Mouse (Mus musculus): ENCODE results near the gene Mrpl58. TPM values are rescaled to one million over a fixed set of nuclear protein-coding genes. Genes with fewer than 3 reads are reported as not detected.

Gene Mrpl58
- 275 and 277 TPM in 2 replicates for polyA plus RNA-seq (2016; fragmentation: Nextera tagmentation; extraction: Ambion mirVana)

- Histone ChIP-seq H3K36me3 (replicated peaks) (peaks cover 35% of the 10 kb centered on the region), H3K27me3 (ENCODE audit: poor library complexity, severe bottlenecking) (no peaks in the 10 kb centered on the region), H3K4me3 (peak within 1 kb of the TSS; percentile 94), H3K9me3 (no peaks in the 10 kb centered on the region), H3K4me1 (peaks cover 53% of the 10 kb centered on the region), H3K27ac (peak within 1 kb of the TSS; percentile 99)
- peak; percentile 89 for DNase-seq (ENCODE audit: extremely low spot score, low spot score)
- 3% methylated on average over 50 of the region's 50 CpGs for WGBS
Measured at GRCm38 (mm10) chr11:115403338-115404124, at the start of gene Mrpl58. Mrpl58 (plus strand) TSS chr11:115403752.

GRCm38 (mm10) chr11:115354183-115354582 is 49.4 kb upstream of the Mrpl58 start:
- Histone ChIP-seq H3K27ac (no peak overlapping the region), H3K9me3 (no peaks in the 10 kb centered on the region), H3K36me3 (replicated peaks) (peaks cover 15% of the 10 kb centered on the region), H3K4me1 (peaks cover 28% of the 10 kb centered on the region), H3K4me3 (no peak overlapping the region), H3K27me3 (ENCODE audit: poor library complexity, severe bottlenecking) (peaks cover 59% of the 10 kb centered on the region)
- DNase-seq (ENCODE audit: extremely low spot score, low spot score): peak; percentile 82
- WGBS: 11% methylated on average over 8 of the region's 8 CpGs

GRCm38 (mm10) chr11:115358468-115358867 is 45.1 kb upstream of the Mrpl58 start:
- no peaks in the 10 kb centered on the region for H3K9me3 ChIP-seq
- peaks cover 39% of the 10 kb centered on the region for H3K4me1 ChIP-seq
- peak; percentile 68 for DNase-seq (ENCODE audit: extremely low spot score, low spot score)
- no peak overlapping the region for H3K4me3 ChIP-seq
- H3K27me3 ChIP-seq (ENCODE audit: poor library complexity, severe bottlenecking): peaks cover 45% of the 10 kb centered on the region
- peak overlapping the region; percentile 74; the same call in 1 of the 2 replicates for H3K27ac ChIP-seq
- peaks cover 4% of the 10 kb centered on the region; the same call in 1 of the 2 replicates for H3K36me3 ChIP-seq (replicated peaks)
- 21% methylated on average over 5 of the region's 5 CpGs for WGBS

GRCm38 (mm10) chr11:115359293-115359692 is 44.3 kb upstream of the Mrpl58 start:
- Histone ChIP-seq H3K36me3 (replicated peaks) (peaks cover 4% of the 10 kb centered on the region; the same call in 1 of the 2 replicates), H3K4me3 (no peak overlapping the region), H3K27ac (peak overlapping the region; percentile 61), H3K27me3 (ENCODE audit: poor library complexity, severe bottlenecking) (peaks cover 45% of the 10 kb centered on the region), H3K9me3 (no peaks in the 10 kb centered on the region), H3K4me1 (peaks cover 39% of the 10 kb centered on the region)
- DNase-seq (ENCODE audit: extremely low spot score, low spot score): no peak
- WGBS: 65% methylated on average over 3 of the region's 3 CpGs

GRCm38 (mm10) chr11:115359726-115360125 is 43.8 kb upstream of the Mrpl58 start:
- 64% methylated on average over 6 of the region's 6 CpGs for WGBS
- Histone ChIP-seq H3K9me3 (no peaks in the 10 kb centered on the region), H3K36me3 (replicated peaks) (peaks cover 4% of the 10 kb centered on the region; the same call in 1 of the 2 replicates), H3K27ac (peak overlapping the region; percentile 61), H3K4me3 (no peak overlapping the region), H3K4me1 (peaks cover 35% of the 10 kb centered on the region), H3K27me3 (ENCODE audit: poor library complexity, severe bottlenecking) (peaks cover 42% of the 10 kb centered on the region)
- DNase-seq (ENCODE audit: extremely low spot score, low spot score): no peak

- Histone ChIP-seq H3K36me3 (replicated peaks) (no peaks in the 10 kb centered on the region), H3K4me1 (peaks cover 41% of the 10 kb centered on the region), H3K27me3 (ENCODE audit: poor library complexity, severe bottlenecking) (peaks cover 53% of the 10 kb centered on the region), H3K4me3 (no peak overlapping the region), H3K27ac (no peak overlapping the region), H3K9me3 (no peaks in the 10 kb centered on the region)
- 90% methylated on average over 3 of the region's 3 CpGs for WGBS
- DNase-seq (ENCODE audit: extremely low spot score, low spot score): no peak
Measured at GRCm38 (mm10) chr11:115364136-115364535, 39.4 kb upstream of the Mrpl58 start.

GRCm38 (mm10) chr11:115366039-115366705 is 37.4 kb upstream of the Mrpl58 start:
- H3K27ac ChIP-seq: peak overlapping the region; percentile 82; the same call in 1 of the 2 replicates
- H3K9me3 ChIP-seq: no peaks in the 10 kb centered on the region
- peaks cover 28% of the 10 kb centered on the region for H3K4me1 ChIP-seq
- H3K4me3 ChIP-seq: peak overlapping the region; percentile 75
- DNase-seq (ENCODE audit: extremely low spot score, low spot score): no peak
- WGBS: 39% methylated on average over 7 of the region's 7 CpGs
- H3K27me3 ChIP-seq (ENCODE audit: poor library complexity, severe bottlenecking): peaks cover 66% of the 10 kb centered on the region
- H3K36me3 ChIP-seq (replicated peaks): no peaks in the 10 kb centered on the region

GRCm38 (mm10) chr11:115366706-115367394 is 36.7 kb upstream of the Mrpl58 start:
- DNase-seq (ENCODE audit: extremely low spot score, low spot score): peak; percentile 40
- H3K4me3 ChIP-seq: peak overlapping the region; percentile 75
- H3K27me3 ChIP-seq (ENCODE audit: poor library complexity, severe bottlenecking): peaks cover 73% of the 10 kb centered on the region
- under 1% methylated on average over 28 of the region's 28 CpGs for WGBS
- no peaks in the 10 kb centered on the region for H3K9me3 ChIP-seq
- peaks cover 28% of the 10 kb centered on the region for H3K4me1 ChIP-seq
- peak overlapping the region; percentile 82 for H3K27ac ChIP-seq
- no peaks in the 10 kb centered on the region for H3K36me3 ChIP-seq (replicated peaks)

GRCm38 (mm10) chr11:115367395-115367944 is 36.1 kb upstream of the Mrpl58 start, which contains the start of gene Hid1:
Hid1 (minus strand) TSS chr11:115367756.
- DNase-seq (ENCODE audit: extremely low spot score, low spot score): peak; percentile 79
- Histone ChIP-seq H3K4me1 (peaks cover 28% of the 10 kb centered on the region), H3K27ac (peak within 1 kb of the TSS; percentile 82), H3K9me3 (no peaks in the 10 kb centered on the region), H3K27me3 (ENCODE audit: poor library complexity, severe bottlenecking) (peaks cover 79% of the 10 kb centered on the region), H3K4me3 (peak within 1 kb of the TSS; percentile 75), H3K36me3 (replicated peaks) (no peaks in the 10 kb centered on the region)
- WGBS: under 1% methylated on average over 39 of the region's 39 CpGs

- Histone ChIP-seq H3K27ac (no peak overlapping the region), H3K27me3 (ENCODE audit: poor library complexity, severe bottlenecking) (peaks cover 100% of the 10 kb centered on the region), H3K4me1 (peaks cover 37% of the 10 kb centered on the region), H3K9me3 (no peaks in the 10 kb centered on the region), H3K4me3 (no peak overlapping the region), H3K36me3 (replicated peaks) (no peaks in the 10 kb centered on the region)
- no peak for DNase-seq (ENCODE audit: extremely low spot score, low spot score)
- 66% methylated on average over 7 of the region's 7 CpGs for WGBS
Measured at GRCm38 (mm10) chr11:115370368-115370767, 33.2 kb upstream of the Mrpl58 start.

GRCm38 (mm10) chr11:115371354-115371753 is 32.2 kb upstream of the Mrpl58 start:
- no peak overlapping the region for H3K27ac ChIP-seq
- H3K4me3 ChIP-seq: no peak overlapping the region
- 76% methylated on average over 8 of the region's 8 CpGs for WGBS
- no peak for DNase-seq (ENCODE audit: extremely low spot score, low spot score)
- H3K27me3 ChIP-seq (ENCODE audit: poor library complexity, severe bottlenecking): peaks cover 100% of the 10 kb centered on the region
- H3K4me1 ChIP-seq: peaks cover 29% of the 10 kb centered on the region
- H3K9me3 ChIP-seq: no peaks in the 10 kb centered on the region
- H3K36me3 ChIP-seq (replicated peaks): no peaks in the 10 kb centered on the region

GRCm38 (mm10) chr11:115372015-115372414 is 31.5 kb upstream of the Mrpl58 start:
- H3K4me1 ChIP-seq: peaks cover 22% of the 10 kb centered on the region
- DNase-seq (ENCODE audit: extremely low spot score, low spot score): no peak
- no peaks in the 10 kb centered on the region for H3K9me3 ChIP-seq
- no peak overlapping the region for H3K4me3 ChIP-seq
- no peaks in the 10 kb centered on the region for H3K36me3 ChIP-seq (replicated peaks)
- no peak overlapping the region for H3K27ac ChIP-seq
- H3K27me3 ChIP-seq (ENCODE audit: poor library complexity, severe bottlenecking): peaks cover 100% of the 10 kb centered on the region
- 73% methylated on average over 1 of the region's 1 CpGs for WGBS

Data from forebrain, embryonic 10.5 days (tissue).